Mouse (Mus musculus): ENCODE results near the gene Akap2.
A peak's percentile ranks its signal among the peaks of the same experiment; 100 is the strongest.

The Akap2 gene

GRCm38 (mm10) chr4:57755085-57755484 lies 37.6 kb downstream of the Akap2 start:
- DNase-seq (ENCODE audit: low read depth, low spot score): no peak

DNA sequence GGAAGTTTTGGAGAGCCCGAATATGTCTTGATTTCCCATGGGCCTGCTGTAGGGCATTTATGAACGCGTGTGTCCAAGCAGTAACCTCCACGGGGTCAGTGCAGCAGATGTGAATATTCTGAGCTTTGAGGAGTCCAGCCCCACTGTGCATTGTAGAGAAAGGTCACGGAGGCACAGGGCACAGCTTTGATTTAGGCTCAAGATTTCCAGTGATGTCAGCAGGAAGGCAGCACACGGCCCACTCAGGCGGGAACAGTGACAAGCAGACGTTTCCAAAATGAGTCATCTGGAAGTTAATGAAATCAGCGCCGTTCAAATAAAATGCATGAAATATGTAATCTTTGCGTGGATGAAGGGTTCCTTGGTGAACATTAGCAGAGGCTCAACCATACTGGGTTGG lies 40.5 kb downstream of the Akap2 start:
- DNase-seq (ENCODE audit: low read depth, low spot score): peak; percentile 25

DNA sequence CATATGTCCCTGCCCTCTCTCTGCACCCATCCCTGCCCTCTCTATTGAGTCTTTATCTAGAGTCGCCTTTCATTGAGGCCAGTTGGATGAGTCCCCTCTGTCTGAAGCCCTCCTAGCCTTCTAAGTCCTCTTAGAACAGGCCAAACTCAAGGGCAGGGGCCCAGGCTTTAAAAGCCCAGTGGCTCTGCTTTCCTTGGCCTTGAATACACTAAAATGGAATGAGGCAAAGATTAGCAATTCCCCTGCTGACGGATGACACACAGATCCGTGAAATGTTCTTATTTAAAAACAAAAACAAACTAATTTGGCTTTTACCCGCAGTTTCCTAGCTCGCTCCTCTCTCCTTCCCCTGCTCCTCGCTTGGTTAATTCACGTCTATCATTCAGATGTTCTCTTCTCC lies 45.0 kb downstream of the Akap2 start:
- no peak for DNase-seq (ENCODE audit: low read depth, low spot score)

DNA sequence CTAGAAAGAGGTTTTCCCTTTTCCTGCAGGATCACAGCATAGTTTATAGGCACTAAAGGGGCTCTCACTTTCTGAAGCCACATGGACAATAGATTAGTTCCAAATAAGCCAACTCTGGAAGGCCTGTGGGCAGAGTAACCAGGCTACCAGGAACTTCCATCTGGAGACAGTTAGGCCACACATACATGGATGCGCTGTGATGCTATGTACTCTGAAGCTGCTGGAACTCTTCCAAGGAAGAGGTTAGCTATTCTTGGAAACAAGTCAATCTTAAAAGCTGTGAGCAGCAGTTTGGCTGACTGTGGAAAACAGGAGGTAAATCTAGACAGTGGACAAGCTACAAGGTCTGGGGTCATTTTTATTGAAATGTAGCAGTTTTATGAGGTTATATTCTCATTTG lies 46.9 kb downstream of the Akap2 start:
- DNase-seq (ENCODE audit: low read depth, low spot score): no peak

DNA sequence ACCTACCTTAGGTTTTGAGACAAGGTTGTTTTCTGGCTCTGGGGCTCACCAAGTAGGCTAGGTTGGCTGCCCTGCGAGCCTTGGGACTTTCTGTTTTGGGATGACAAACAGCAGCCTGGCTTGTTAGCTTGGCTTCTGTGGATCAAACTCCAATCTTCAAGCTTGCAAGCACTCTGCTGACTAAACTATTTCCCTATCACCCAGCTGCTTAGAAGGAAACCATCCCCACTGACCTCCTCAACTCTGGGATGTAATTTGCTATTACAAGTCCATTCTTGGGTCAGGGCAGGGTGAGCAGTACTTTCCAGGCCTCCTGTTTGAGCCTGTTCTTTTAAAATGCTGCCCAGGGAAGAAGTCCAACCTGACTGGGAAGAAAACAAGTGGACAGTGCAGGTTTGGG lies 47.5 kb downstream of the Akap2 start:
- no peak for DNase-seq (ENCODE audit: low read depth, low spot score)

GRCm38 (mm10) chr4:57765806-57766205 lies 48.3 kb downstream of the Akap2 start:
- peak; percentile 84 for DNase-seq (ENCODE audit: low read depth, low spot score)

- DNase-seq (ENCODE audit: low read depth, low spot score): no peak
These were observed 51.5 kb downstream of the Akap2 start for GRCm38 (mm10) chr4:57769007-57769406.

DNA sequence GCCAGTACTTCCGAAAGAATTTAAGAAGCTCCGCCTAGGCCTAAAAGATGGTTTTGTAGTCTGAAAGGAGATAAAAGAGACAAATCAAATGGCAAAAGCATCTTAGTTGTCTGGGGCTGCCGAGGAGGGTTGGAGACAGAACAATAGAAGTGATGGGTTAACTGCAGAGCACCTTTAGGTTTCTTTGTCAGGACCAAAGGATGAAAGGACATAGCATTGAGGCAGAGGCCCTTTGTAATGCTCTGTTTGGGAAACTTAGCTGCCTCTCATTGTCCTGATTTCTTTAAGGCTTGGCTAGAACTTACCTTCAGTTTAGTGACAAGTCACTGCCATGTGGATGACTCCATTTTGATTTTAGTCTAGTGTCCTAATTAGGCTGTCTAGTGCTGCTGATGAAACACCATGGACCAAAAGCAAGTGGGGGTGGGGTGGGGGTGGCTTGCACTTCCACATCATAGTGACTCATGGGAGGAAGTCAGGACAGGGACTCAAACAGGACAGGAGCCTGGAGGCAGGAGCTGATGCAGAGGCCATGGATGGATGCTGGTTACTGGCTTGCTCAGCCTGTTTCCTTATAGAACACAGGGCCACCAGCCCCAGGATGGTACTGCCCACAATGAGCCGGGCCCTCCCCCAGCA lies 52.8 kb downstream of the Akap2 start:
- DNase-seq (ENCODE audit: low read depth, low spot score): peak; percentile 87

GRCm38 (mm10) chr4:57771558-57772219 lies 54.2 kb downstream of the Akap2 start:
- DNase-seq (ENCODE audit: low read depth, low spot score): no peak

DNA sequence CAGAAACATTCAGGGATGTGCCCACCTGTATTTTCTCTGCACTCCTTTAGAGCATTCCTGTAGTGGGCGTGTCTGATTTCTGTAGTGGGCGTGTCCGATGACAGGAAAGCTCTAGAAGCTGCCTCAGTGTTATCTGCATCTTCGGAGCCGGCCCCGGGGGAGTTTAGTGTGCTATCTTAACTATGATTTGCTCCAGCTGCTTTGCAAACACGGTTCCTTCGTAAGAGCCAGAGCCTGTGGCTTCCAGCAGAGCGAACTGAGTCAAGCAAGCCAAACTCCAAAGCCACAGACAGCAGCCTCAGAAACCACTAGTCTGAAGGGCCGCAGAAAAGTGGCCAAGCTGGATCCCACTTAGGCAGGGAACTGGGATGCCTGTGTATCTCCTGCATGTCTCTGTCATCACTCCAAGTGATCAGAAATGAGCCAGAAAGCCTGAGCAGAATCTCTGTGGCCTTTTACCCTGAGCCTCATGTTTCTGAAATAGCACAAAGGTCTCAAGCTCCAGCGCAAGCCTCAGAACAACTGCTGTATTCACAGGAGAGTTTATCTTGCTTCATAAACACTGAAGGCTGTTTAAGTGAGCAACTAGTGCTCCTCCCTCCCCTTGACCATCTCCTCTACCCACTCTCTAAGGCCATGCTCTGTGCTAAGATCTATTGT lies 55.5 kb downstream of the Akap2 start:
- peak; percentile 86 for DNase-seq (ENCODE audit: low read depth, low spot score)

- DNase-seq (ENCODE audit: low read depth, low spot score): no peak
These were observed 57.1 kb downstream of the Akap2 start for GRCm38 (mm10) chr4:57774517-57774916.

GRCm38 (mm10) chr4:57775582-57775981 lies 58.1 kb downstream of the Akap2 start:
- DNase-seq (ENCODE audit: low read depth, low spot score): no peak

DNA sequence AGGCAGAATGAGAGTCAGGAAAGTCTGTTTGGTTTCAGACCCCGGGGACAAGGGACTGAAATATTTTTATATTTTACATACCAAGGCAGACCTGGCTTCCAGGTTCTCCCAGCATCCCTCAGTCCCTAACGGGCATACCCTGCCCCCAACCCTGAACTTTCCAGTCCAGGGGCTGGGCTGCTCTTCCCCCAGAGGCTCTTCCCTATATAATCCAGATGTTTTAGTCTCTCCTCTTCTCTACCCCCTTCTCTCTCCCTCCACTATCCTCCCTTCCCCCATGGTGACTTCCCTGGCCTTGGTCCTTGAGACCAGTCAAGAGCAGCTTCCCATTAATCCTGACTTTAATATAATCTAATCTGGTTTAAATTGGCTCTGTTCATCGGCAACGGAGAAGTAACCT lies 62.9 kb downstream of the Akap2 start:
- no peak for DNase-seq (ENCODE audit: low read depth, low spot score)

- peak; percentile 100 for DNase-seq (ENCODE audit: low read depth, low spot score)
These were observed 63.6 kb downstream of the Akap2 start for GRCm38 (mm10) chr4:57780833-57781641.

DNA sequence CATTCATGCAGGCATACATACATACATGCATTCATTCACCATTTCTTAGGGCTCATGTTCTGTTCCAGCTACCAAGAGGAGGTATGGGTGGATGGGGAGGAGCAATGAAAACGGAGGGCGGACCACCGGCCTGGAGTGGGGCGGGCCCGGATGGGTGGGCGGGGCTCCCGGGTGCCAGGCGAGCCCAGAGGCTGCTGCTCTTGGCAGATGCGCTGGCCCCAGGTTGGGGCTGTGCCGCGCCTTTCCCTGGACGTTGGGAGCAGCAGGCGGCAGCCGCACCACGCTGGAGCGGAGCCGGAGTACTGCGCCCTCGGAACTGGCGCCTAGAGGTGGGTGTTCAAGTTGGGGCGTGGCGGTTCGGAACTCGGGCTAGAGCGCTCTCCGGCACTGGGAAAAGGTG lies 64.5 kb downstream of the Akap2 start:
- DNase-seq (ENCODE audit: low read depth, low spot score): peak; percentile 89

- peak; percentile 46 for DNase-seq (ENCODE audit: low read depth, low spot score)
These were observed 65.3 kb downstream of the Akap2 start for GRCm38 (mm10) chr4:57782549-57783390.

DNA sequence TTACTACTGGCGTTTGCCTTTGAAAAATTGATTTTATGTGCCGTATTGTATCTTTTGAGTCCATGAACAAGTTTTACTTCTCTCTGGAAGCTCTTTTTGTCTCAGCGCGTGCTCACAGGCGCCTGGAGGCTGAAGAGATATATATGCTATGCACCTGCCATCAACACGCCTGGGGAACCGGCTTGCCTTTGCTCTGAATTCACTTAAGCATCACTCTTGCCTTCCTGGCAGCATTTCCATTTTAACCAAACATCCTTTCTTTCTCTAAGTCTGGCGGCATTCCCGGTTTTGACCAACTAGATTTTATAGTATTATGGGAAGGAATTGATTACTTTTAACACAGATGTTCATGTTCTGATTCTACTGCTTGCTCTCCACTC lies 65.9 kb downstream of the Akap2 start:
- DNase-seq (ENCODE audit: low read depth, low spot score): no peak

DNA sequence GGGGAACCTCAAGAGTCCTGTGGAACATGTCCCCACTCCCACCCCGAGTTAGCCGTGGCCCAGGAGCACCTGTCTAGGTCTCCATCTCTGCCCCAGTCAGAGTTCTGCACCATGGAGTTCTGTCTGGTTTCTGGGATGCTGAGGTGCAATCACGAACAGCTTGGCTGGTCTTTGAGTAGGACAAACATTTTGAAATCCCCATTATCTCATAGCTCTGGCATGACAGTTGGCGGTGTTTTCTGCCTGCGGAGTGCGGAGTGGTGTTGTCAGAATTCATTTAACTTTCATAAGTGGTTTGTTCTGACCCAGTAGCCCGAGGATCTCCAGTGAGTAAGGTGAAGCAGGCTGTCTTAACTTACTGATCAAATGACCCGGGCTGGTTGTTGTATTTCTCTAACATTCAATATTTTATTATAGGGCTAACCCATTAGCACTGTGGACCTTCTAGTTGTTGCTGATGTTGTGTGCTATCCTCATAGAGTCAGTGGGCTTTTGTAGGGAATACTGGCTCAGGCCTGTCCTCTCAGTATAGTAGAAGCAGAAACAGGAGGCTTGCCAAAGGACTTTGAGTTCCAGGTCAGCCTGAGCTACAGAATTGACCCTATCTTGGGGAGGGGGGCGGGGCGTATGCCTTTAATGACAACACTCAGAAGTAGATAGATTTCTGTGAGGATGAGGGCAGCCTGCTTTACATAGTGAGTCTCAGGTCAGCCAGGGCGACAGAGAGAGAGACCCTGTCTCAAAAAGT lies 66.6 kb downstream of the Akap2 start:
- no peak for DNase-seq (ENCODE audit: low read depth, low spot score)

DNA sequence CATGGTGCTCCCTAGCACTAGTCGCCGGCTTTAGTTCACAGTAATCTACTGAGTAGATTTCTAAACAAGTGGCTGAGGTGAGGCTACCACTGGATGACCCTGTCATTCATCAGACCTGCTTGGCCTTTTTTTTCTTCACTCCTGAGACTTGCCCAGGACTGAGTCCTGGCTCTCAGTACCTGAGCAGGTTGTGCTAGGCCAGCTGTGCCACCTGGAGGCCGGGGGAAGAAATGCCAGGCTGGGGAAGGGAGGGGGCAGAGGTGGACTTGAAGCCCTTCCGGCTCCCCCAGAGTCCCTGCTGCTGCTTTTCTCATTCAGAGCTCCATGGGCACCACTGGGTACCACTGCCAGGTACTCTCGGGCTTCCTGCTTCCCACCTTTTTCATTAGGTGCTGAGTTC lies 71.3 kb downstream of the Akap2 start:
- DNase-seq (ENCODE audit: low read depth, low spot score): peak; percentile 54

- DNase-seq (ENCODE audit: low read depth, low spot score): no peak
These were observed 71.7 kb downstream of the Akap2 start for GRCm38 (mm10) chr4:57789118-57789517.

DNA sequence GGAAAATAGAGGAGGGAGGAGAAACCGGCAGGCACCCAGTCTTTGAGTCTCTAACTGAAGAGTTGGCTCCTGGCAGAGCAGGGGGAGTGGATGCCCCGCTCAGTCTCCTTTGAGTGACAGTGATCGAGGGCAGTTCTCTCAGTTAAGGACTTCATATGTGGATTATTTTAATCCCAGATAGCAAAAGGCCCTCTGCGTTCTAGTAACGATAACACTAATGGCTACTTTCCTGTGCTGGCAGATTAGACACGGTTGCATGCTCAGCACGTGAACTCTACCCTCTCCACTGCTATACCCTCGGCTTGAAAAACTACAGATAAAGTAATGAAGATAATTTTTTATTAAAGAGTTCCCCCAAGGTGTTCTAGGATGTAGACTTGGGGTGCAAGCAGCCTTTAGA lies 76.5 kb downstream of the Akap2 start:
- no peak for DNase-seq (ENCODE audit: low read depth, low spot score)

All from R1 (cell line).